ENCODE assay signal across 9 mouse cellular contexts in genomic region chr10:116301258-116301657, GRCm38 (mm10). TPM values are rescaled to one million over a fixed set of nuclear protein-coding genes. Genes with fewer than 3 reads are reported as not detected.
DNase-seq lines count a peak whose midpoint lies in the region; ATAC-seq and TF ChIP-seq lines count a peak whose summit lies in the region.
"Had no signal": no experiment of that assay in that cellular context is flagged by ENCODE, and none has a peak within 500 bp of the region (broad histone marks: within the 10 kb centered on the region; RNA-seq: fewer than 3 reads in every experiment).

No protein-coding gene starts in this region.

- TF ChIP-seq CTCF in cerebellum, adult 2 months (IDR thresholded peaks at IDR 0.05; ENCODE audit: borderline replicate concordance, insufficient read depth, low read depth, low read length), result no peak

- H3K36me3 ChIP-seq in heart, embryonic 11.5 days (ENCODE audit: control insufficient read depth, insufficient read depth, low read length), result no peaks in the 10 kb centered on the region
- no peaks in the 10 kb centered on the region for H3K36me3 ChIP-seq in lung, embryonic 16.5 days (ENCODE audit: control insufficient read depth, insufficient read depth, low read length)
- H3K36me3 ChIP-seq in stomach, embryonic 15.5 days, result no peaks in the 10 kb centered on the region

- ATAC-seq in heart, embryonic 11.5 days (replicated peaks; ENCODE audit: insufficient number of reproducible peaks, low FRiP score, low TSS enrichment), result no peak; the same call in 1 of the 2 replicates
- ATAC-seq in lung, embryonic 16.5 days (ENCODE audit: low read depth), result peak; percentile 88
- ATAC-seq in stomach, embryonic 15.5 days (ENCODE audit: insufficient read depth, low FRiP score, low read depth), result no peak; the same call in 1 of the 2 replicates
- no peak for ATAC-seq in megakaryocyte-erythroid progenitor cell, adult 5-6 weeks (replicated peaks; ENCODE audit: low FRiP score, low TSS enrichment, poor library complexity, severe bottlenecking)

- peak overlapping the region; percentile 41 for H3K4me3 ChIP-seq in cerebellum, adult 2 months (replicated peaks; ENCODE audit: insufficient read depth, low read depth, low read length)
- H3K4me3 ChIP-seq in heart, embryonic 11.5 days (ENCODE audit: low read depth, low read length), result peak overlapping the region; percentile 51
- peak overlapping the region; percentile 55 for H3K4me3 ChIP-seq in lung, embryonic 16.5 days (ENCODE audit: low read length)
- peak overlapping the region; percentile 48 for H3K4me3 ChIP-seq in stomach, embryonic 15.5 days (replicated peaks)
- H3K4me3 ChIP-seq: erythroblast, embryonic 14.5 days had no signal

- TF ChIP-seq POLR2A in cerebellum, adult 2 months (IDR thresholded peaks at IDR 0.05; ENCODE audit: borderline replicate concordance, insufficient read depth, low read length), result no peak

- DNase-seq in cerebellum, adult 2 months, result peak; percentile 8 to 19
- no peak for DNase-seq in cerebellum, adult 8-10 months
- DNase-seq in embryo, embryonic 11.5 days (ENCODE audit: low read depth, low spot score), result peak; percentile 20
- DNase-seq in kidney, adult 9 months, result peak; percentile 64

- no peaks in the 10 kb centered on the region for H3K4me1 ChIP-seq in cerebellum, adult 2 months (ENCODE audit: control insufficient read depth, insufficient read depth, low read length)
- H3K4me1 ChIP-seq in heart, embryonic 11.5 days (ENCODE audit: control insufficient read depth, insufficient read depth, low read length), result peaks cover 7% of the 10 kb centered on the region
- H3K4me1 ChIP-seq in lung, embryonic 16.5 days (replicated peaks; ENCODE audit: control insufficient read depth, insufficient read depth, low read length), result peaks cover 17% of the 10 kb centered on the region
- H3K4me1 ChIP-seq in stomach, embryonic 15.5 days, result peaks cover 16% of the 10 kb centered on the region

- H3K27me3 ChIP-seq in cerebellum, adult 2 months (ENCODE audit: control insufficient read depth, insufficient read depth, low read length), result no peaks in the 10 kb centered on the region; the same call in 1 of the 2 replicates
- peaks cover 10% of the 10 kb centered on the region for H3K27me3 ChIP-seq in heart, embryonic 11.5 days (ENCODE audit: control insufficient read depth, insufficient read depth, low read length)
- peaks cover 9% of the 10 kb centered on the region for H3K27me3 ChIP-seq in lung, embryonic 16.5 days (ENCODE audit: control insufficient read depth, insufficient read depth, low read depth, low read length)
- H3K27me3 ChIP-seq in stomach, embryonic 15.5 days (replicated peaks), result peaks cover 16% of the 10 kb centered on the region

- peak overlapping the region; percentile 82 for H3K4me2 ChIP-seq in heart, embryonic 11.5 days
- H3K4me2 ChIP-seq in lung, embryonic 16.5 days (ENCODE audit: low read depth, low read length), result peak overlapping the region; percentile 72
- H3K4me2 ChIP-seq in stomach, embryonic 15.5 days, result peak overlapping the region; percentile 90

- no peak overlapping the region for H3K27ac ChIP-seq in cerebellum, adult 2 months (ENCODE audit: insufficient read depth, low read length)
- H3K27ac ChIP-seq in heart, embryonic 11.5 days (ENCODE audit: low read depth, low read length), result peak overlapping the region; percentile 46; the same call in 1 of the 2 replicates
- peak overlapping the region; percentile 72 for H3K27ac ChIP-seq in lung, embryonic 16.5 days (ENCODE audit: low read length)
- H3K27ac ChIP-seq in stomach, embryonic 15.5 days, result no peak overlapping the region

- WGBS in cerebellum, adult 2 months, result 2% methylated on average over 36 of the region's 36 CpGs
- WGBS in heart, embryonic 11.5 days (ENCODE audit: insufficient replicate concordance), result under 1% methylated on average over 34 of the region's 36 CpGs
- WGBS in lung, embryonic 16.5 days, result under 1% methylated on average over 32 of the region's 36 CpGs
- 2% methylated on average over 36 of the region's 36 CpGs for WGBS in stomach, embryonic 15.5 days

- peak overlapping the region; percentile 64 for H3K9ac ChIP-seq in heart, embryonic 11.5 days (ENCODE audit: low read depth, low read length)
- H3K9ac ChIP-seq in lung, embryonic 16.5 days (ENCODE audit: low read length), result peak overlapping the region; percentile 65
- no peak overlapping the region for H3K9ac ChIP-seq in stomach, embryonic 15.5 days

- no peaks in the 10 kb centered on the region for H3K9me3 ChIP-seq in heart, embryonic 11.5 days (replicated peaks; ENCODE audit: control insufficient read depth, low read length)
- H3K9me3 ChIP-seq in lung, embryonic 16.5 days (ENCODE audit: control insufficient read depth, low read length), result no peaks in the 10 kb centered on the region
- no peaks in the 10 kb centered on the region for H3K9me3 ChIP-seq in stomach, embryonic 15.5 days

RNA-seq across cellular contexts. Expression of gene Ptprb, which starts 25.9 kb away (rescaled TPM):
- polyA plus RNA-seq in cerebellum, adult 2 months (2012; rRNA removed), result 8.3 and 8.4 TPM in 2 replicates
- polyA plus RNA-seq in heart, embryonic 11.5 days (2014; fragmentation: Nextera tagmentation; extraction: Ambion mirVana), result 8.3 and 9.1 TPM in 2 replicates
- polyA plus RNA-seq in lung, embryonic 16.5 days (2015; fragmentation: Nextera tagmentation; extraction: Ambion mirVana), result 17.1 and 18.4 TPM in 2 replicates
- polyA plus RNA-seq in stomach, embryonic 15.5 days (2015; fragmentation: Nextera tagmentation; extraction: Ambion mirVana), result 4.0 and 4.2 TPM in 2 replicates
- total RNA-seq in megakaryocyte-erythroid progenitor cell, adult 5-6 weeks (2014; fragmentation: Nextera tagmentation), result not detected in 2 replicates
- total RNA-seq in megakaryocyte-erythroid progenitor cell, adult 5-6 weeks (2017), result not detected in 2 replicates

Comparison
In these comparisons a context has a peak if more than half of its experiments do, and no peak if none do; other contexts are left out.
1. H3K27ac ChIP-seq: peak in heart, embryonic 11.5 days (single experiment) and lung, embryonic 16.5 days (single experiment); none in cerebellum, adult 2 months (single experiment) and stomach, embryonic 15.5 days (single experiment).
2. Peak in every context shown above with its lines, with median percentiles within 50 percentile points of each other: H3K4me3 ChIP-seq and H3K4me2 ChIP-seq.